Mouse (Mus musculus): ENCODE measurements at regions not wholly inside any gene's neighbourhood (a gene's known extent, or its start where the extent isn't known, plus 50 kb on each side); places are given as distances from the start of the nearest gene placed in this dataset.

- WGBS, result 62% methylated on average over 1 of the region's 1 CpGs
- no peaks in the 10 kb centered on the region for H3K79me2 ChIP-seq (ENCODE audit: control insufficient read depth, insufficient read depth, low read length)
- DNase-seq (ENCODE audit: extremely low read depth, low read depth, low spot score), result no peak
- H3K4me3 ChIP-seq (ENCODE audit: insufficient read depth, low read depth, low read length), result no peak overlapping the region
- TF ChIP-seq CTCF (IDR thresholded peaks at IDR 0.05; ENCODE audit: low read depth, low read length), result no peak
- TF ChIP-seq POLR2A (IDR thresholded peaks at IDR 0.05; ENCODE audit: extremely low read depth, insufficient read depth, low read length), result no peak
- no peak overlapping the region for H3K9ac ChIP-seq (ENCODE audit: low read depth, low read length)
- H3K36me3 ChIP-seq (ENCODE audit: control insufficient read depth, insufficient read depth, low read length), result no peaks in the 10 kb centered on the region
- no peak overlapping the region for H3K27ac ChIP-seq (replicated peaks; ENCODE audit: insufficient read depth, low read depth, low read length)
- no peaks in the 10 kb centered on the region for H3K4me1 ChIP-seq (ENCODE audit: control insufficient read depth, insufficient read depth, low read length)
- no peaks in the 10 kb centered on the region for H3K27me3 ChIP-seq (ENCODE audit: control insufficient read depth, insufficient read depth, low read length)
These were observed 594.7 kb upstream of the Adamts9 start for GRCm38 (mm10) chr6:93537971-93538370.

- Histone ChIP-seq H3K4me1 (ENCODE audit: control insufficient read depth, insufficient read depth, low read length) (no peaks in the 10 kb centered on the region), H3K27ac (replicated peaks; ENCODE audit: insufficient read depth, low read depth, low read length) (no peak overlapping the region), H3K4me3 (ENCODE audit: insufficient read depth, low read depth, low read length) (no peak overlapping the region), H3K9ac (ENCODE audit: low read depth, low read length) (no peak overlapping the region), H3K36me3 (ENCODE audit: control insufficient read depth, insufficient read depth, low read length) (no peaks in the 10 kb centered on the region), H3K27me3 (ENCODE audit: control insufficient read depth, insufficient read depth, low read length) (no peaks in the 10 kb centered on the region), H3K79me2 (ENCODE audit: control insufficient read depth, insufficient read depth, low read length) (no peaks in the 10 kb centered on the region)
- no peak for TF ChIP-seq POLR2A (IDR thresholded peaks at IDR 0.05; ENCODE audit: extremely low read depth, insufficient read depth, low read length)
- TF ChIP-seq CTCF (IDR thresholded peaks at IDR 0.05; ENCODE audit: low read depth, low read length), result no peak
- DNase-seq (ENCODE audit: extremely low read depth, low read depth, low spot score), result no peak
- 100% methylated on average over 1 of the region's 1 CpGs for WGBS
These were observed 593.8 kb upstream of the Adamts9 start for GRCm38 (mm10) chr6:93537126-93537525.

- TF ChIP-seq CTCF (IDR thresholded peaks at IDR 0.05; ENCODE audit: low read depth, low read length) (no peak), POLR2A (IDR thresholded peaks at IDR 0.05; ENCODE audit: extremely low read depth, insufficient read depth, low read length) (no peak)
- H3K36me3 ChIP-seq (ENCODE audit: control insufficient read depth, insufficient read depth, low read length), result no peaks in the 10 kb centered on the region
- no peak overlapping the region for H3K4me3 ChIP-seq (ENCODE audit: insufficient read depth, low read depth, low read length)
- H3K27me3 ChIP-seq (ENCODE audit: control insufficient read depth, insufficient read depth, low read length), result no peaks in the 10 kb centered on the region
- DNase-seq (ENCODE audit: extremely low read depth, low read depth, low spot score), result no peak
- no peaks in the 10 kb centered on the region for H3K79me2 ChIP-seq (ENCODE audit: control insufficient read depth, insufficient read depth, low read length)
- no peak overlapping the region for H3K9ac ChIP-seq (ENCODE audit: low read depth, low read length)
- 67% methylated on average over 2 of the region's 2 CpGs for WGBS
- no peaks in the 10 kb centered on the region for H3K4me1 ChIP-seq (ENCODE audit: control insufficient read depth, insufficient read depth, low read length)
- no peak overlapping the region for H3K27ac ChIP-seq (replicated peaks; ENCODE audit: insufficient read depth, low read depth, low read length)
These were observed 570.5 kb upstream of the Adamts9 start for GRCm38 (mm10) chr6:93513818-93514217.

- Histone ChIP-seq H3K4me3 (ENCODE audit: insufficient read depth, low read depth, low read length) (no peak overlapping the region), H3K27ac (replicated peaks; ENCODE audit: insufficient read depth, low read depth, low read length) (no peak overlapping the region), H3K9ac (ENCODE audit: low read depth, low read length) (no peak overlapping the region), H3K79me2 (ENCODE audit: control insufficient read depth, insufficient read depth, low read length) (no peaks in the 10 kb centered on the region), H3K27me3 (ENCODE audit: control insufficient read depth, insufficient read depth, low read length) (no peaks in the 10 kb centered on the region), H3K36me3 (ENCODE audit: control insufficient read depth, insufficient read depth, low read length) (no peaks in the 10 kb centered on the region), H3K4me1 (ENCODE audit: control insufficient read depth, insufficient read depth, low read length) (no peaks in the 10 kb centered on the region)
- 82% methylated on average over 1 of the region's 1 CpGs for WGBS
- TF ChIP-seq POLR2A (IDR thresholded peaks at IDR 0.05; ENCODE audit: extremely low read depth, insufficient read depth, low read length) (no peak), CTCF (IDR thresholded peaks at IDR 0.05; ENCODE audit: low read depth, low read length) (no peak)
- no peak for DNase-seq (ENCODE audit: extremely low read depth, low read depth, low spot score)
These were observed 566.6 kb upstream of the Adamts9 start for GRCm38 (mm10) chr6:93509857-93510256.

- Histone ChIP-seq H3K27ac (replicated peaks; ENCODE audit: insufficient read depth, low read depth, low read length) (no peak overlapping the region), H3K4me1 (ENCODE audit: control insufficient read depth, insufficient read depth, low read length) (no peaks in the 10 kb centered on the region), H3K27me3 (ENCODE audit: control insufficient read depth, insufficient read depth, low read length) (no peaks in the 10 kb centered on the region), H3K79me2 (ENCODE audit: control insufficient read depth, insufficient read depth, low read length) (no peaks in the 10 kb centered on the region), H3K36me3 (ENCODE audit: control insufficient read depth, insufficient read depth, low read length) (no peaks in the 10 kb centered on the region), H3K4me3 (ENCODE audit: insufficient read depth, low read depth, low read length) (no peak overlapping the region), H3K9ac (ENCODE audit: low read depth, low read length) (no peak overlapping the region)
- no peak for DNase-seq (ENCODE audit: extremely low read depth, low read depth, low spot score)
- WGBS, result 66% methylated on average over 4 of the region's 4 CpGs
- TF ChIP-seq CTCF (IDR thresholded peaks at IDR 0.05; ENCODE audit: low read depth, low read length), result no peak
- TF ChIP-seq POLR2A (IDR thresholded peaks at IDR 0.05; ENCODE audit: extremely low read depth, insufficient read depth, low read length), result no peak
These were observed 554.5 kb upstream of the Adamts9 start for GRCm38 (mm10) chr6:93497824-93498223.

GRCm38 (mm10) chr6:93488441-93488955 is 545.2 kb upstream of the Adamts9 start:
- no peak overlapping the region for H3K4me3 ChIP-seq (ENCODE audit: insufficient read depth, low read depth, low read length)
- DNase-seq (ENCODE audit: extremely low read depth, low read depth, low spot score), result no peak
- no peaks in the 10 kb centered on the region for H3K79me2 ChIP-seq (ENCODE audit: control insufficient read depth, insufficient read depth, low read length)
- no peaks in the 10 kb centered on the region for H3K36me3 ChIP-seq (ENCODE audit: control insufficient read depth, insufficient read depth, low read length)
- no peaks in the 10 kb centered on the region for H3K27me3 ChIP-seq (ENCODE audit: control insufficient read depth, insufficient read depth, low read length)
- no peak overlapping the region for H3K9ac ChIP-seq (ENCODE audit: low read depth, low read length)
- TF ChIP-seq CTCF (IDR thresholded peaks at IDR 0.05; ENCODE audit: low read depth, low read length) (no peak), POLR2A (IDR thresholded peaks at IDR 0.05; ENCODE audit: extremely low read depth, insufficient read depth, low read length) (no peak)
- 83% methylated on average over 2 of the region's 2 CpGs for WGBS
- no peak overlapping the region for H3K27ac ChIP-seq (replicated peaks; ENCODE audit: insufficient read depth, low read depth, low read length)
- H3K4me1 ChIP-seq (ENCODE audit: control insufficient read depth, insufficient read depth, low read length), result no peaks in the 10 kb centered on the region

Data from liver, adult 2 months (tissue).